Mouse (Mus musculus) intestine, embryonic 15.5 days (tissue): ENCODE results near the gene Bmp7. TPM values are rescaled to one million over a fixed set of nuclear protein-coding genes. Genes with fewer than 3 reads are reported as not detected.
A peak's percentile ranks its signal among the peaks of the same experiment; 100 is the strongest.

Experiments used
- ATAC-seq: fragments of 200-750 bp; cut with Nextera tagmentation; 2 replicates; pipeline ENCODE4 v1.8.0; 2017; ENCODE audit warnings: moderate TSS enrichment, moderate library complexity
- H3K27ac ChIP-seq: fragments of 300-500 bp; sonication (generic); 2 replicates; pipeline ENCODE4 v1.5.1; 2015; ENCODE audit warnings: mild to moderate bottlenecking, inconsistent platforms
- H3K27me3 ChIP-seq: fragments of 300-500 bp; sonication (generic); replicated peaks from 2 replicates; pipeline ENCODE4 v1.6.1; 2015; ENCODE audit warnings: inconsistent platforms
- H3K36me3 ChIP-seq: fragments of 300-500 bp; sonication (generic); 2 replicates; pipeline ENCODE4 v1.6.1; 2015; ENCODE audit warnings: inconsistent platforms
- H3K4me1 ChIP-seq: fragments of 300-500 bp; sonication (generic); replicated peaks from 2 replicates; pipeline ENCODE4 v1.6.1; 2015; ENCODE audit warnings: inconsistent platforms
- H3K4me2 ChIP-seq: fragments of 300-500 bp; sonication (generic); replicated peaks from 2 replicates; pipeline ENCODE4 v1.6.1; 2015; ENCODE audit warnings: mild to moderate bottlenecking, inconsistent platforms
- H3K4me3 ChIP-seq: fragments of 300-500 bp; sonication (generic); replicated peaks from 2 replicates; pipeline ENCODE4 v1.5.1; 2015; ENCODE audit warnings: inconsistent platforms
- H3K9ac ChIP-seq: fragments of 300-500 bp; sonication (generic); 2 replicates; pipeline ENCODE4 v1.6.1; 2015; ENCODE audit warnings: inconsistent platforms
- H3K9me3 ChIP-seq: fragments of 300-500 bp; sonication (generic); 2 replicates; pipeline ENCODE4 v1.6.1; 2016; ENCODE audit warnings: inconsistent platforms
- WGBS: fragments of 180-500 bp; shearing (Covaris S2); methylation state at CpG from one replicate; pipeline ENCODE4 v1.1.7; 2015; 5-methylcytosine and 5-hydroxymethylcytosine counted together
- polyA plus RNA-seq: library from polyadenylated mRNA; unstranded; fragments of >200 nt; fragmentation: Nextera tagmentation; extraction: Ambion mirVana; gene quantifications from 2 replicates; pipeline ENCODE4 v1.2.1, GENCODE M21; 2015

Bmp7 gene
- polyA plus RNA-seq, 1 experiment from 2014 or later: 17.4 TPM

- no peaks in the 10 kb centered on the region for H3K27me3 ChIP-seq
- WGBS: 50% methylated on average over 5 of the region's 5 CpGs
- H3K4me2 ChIP-seq: no peak overlapping the region
- no peak overlapping the region for H3K4me3 ChIP-seq
- no peaks in the 10 kb centered on the region for H3K36me3 ChIP-seq
- H3K4me1 ChIP-seq: peaks cover 29% of the 10 kb centered on the region
- ATAC-seq: no peak
- H3K9me3 ChIP-seq: no peaks in the 10 kb centered on the region
- no peak overlapping the region for H3K9ac ChIP-seq
- H3K27ac ChIP-seq: no peak overlapping the region
Measured at GRCm38 (mm10) chr2:172927643-172928042, 12.5 kb downstream of the Bmp7 start.

- H3K4me2 ChIP-seq: no peak overlapping the region
- no peaks in the 10 kb centered on the region for H3K9me3 ChIP-seq
- no peak for ATAC-seq
- H3K9ac ChIP-seq: no peak overlapping the region
- H3K4me3 ChIP-seq: no peak overlapping the region
- 81% methylated on average over 4 of the region's 4 CpGs for WGBS
- H3K4me1 ChIP-seq: peaks cover 29% of the 10 kb centered on the region
- no peaks in the 10 kb centered on the region for H3K27me3 ChIP-seq
- H3K27ac ChIP-seq: no peak overlapping the region
- H3K36me3 ChIP-seq: no peaks in the 10 kb centered on the region
Measured at GRCm38 (mm10) chr2:172926311-172926710, 13.8 kb downstream of the Bmp7 start.

GRCm38 (mm10) chr2:172924961-172925360 is 15.2 kb downstream of the Bmp7 start:
- H3K27ac ChIP-seq: peak overlapping the region; percentile 51; the same call in 1 of the 2 replicates

GRCm38 (mm10) chr2:172923198-172923597 is 16.9 kb downstream of the Bmp7 start:
- ATAC-seq: no peak
- Histone ChIP-seq H3K27me3 (no peaks in the 10 kb centered on the region), H3K36me3 (no peaks in the 10 kb centered on the region), H3K4me3 (no peak overlapping the region), H3K9ac (no peak overlapping the region), H3K27ac (no peak overlapping the region), H3K9me3 (no peaks in the 10 kb centered on the region), H3K4me2 (no peak overlapping the region), H3K4me1 (peaks cover 25% of the 10 kb centered on the region)
- 68% methylated on average over 7 of the region's 7 CpGs for WGBS

More at GRCm38 (mm10) chr2:172924961-172925360, 15.2 kb downstream of the Bmp7 start:
- Histone ChIP-seq H3K9ac (no peak overlapping the region), H3K9me3 (no peaks in the 10 kb centered on the region), H3K4me1 (peaks cover 25% of the 10 kb centered on the region), H3K27me3 (no peaks in the 10 kb centered on the region), H3K36me3 (no peaks in the 10 kb centered on the region), H3K4me2 (no peak overlapping the region), H3K4me3 (no peak overlapping the region)
- 30% methylated on average over 6 of the region's 6 CpGs for WGBS
- peak; percentile 42 for ATAC-seq

GRCm38 (mm10) chr2:172922597-172922996 is 17.5 kb downstream of the Bmp7 start:
- Histone ChIP-seq H3K9me3 (no peaks in the 10 kb centered on the region), H3K4me3 (no peak overlapping the region), H3K27ac (no peak overlapping the region), H3K27me3 (no peaks in the 10 kb centered on the region), H3K4me1 (peaks cover 25% of the 10 kb centered on the region), H3K9ac (no peak overlapping the region), H3K36me3 (no peaks in the 10 kb centered on the region), H3K4me2 (no peak overlapping the region)
- WGBS: 55% methylated on average over 5 of the region's 5 CpGs
- peak; percentile 82 for ATAC-seq

GRCm38 (mm10) chr2:172914018-172914417 is 26.1 kb downstream of the Bmp7 start:
- no peak overlapping the region for H3K4me3 ChIP-seq
- 81% methylated on average over 14 of the region's 14 CpGs for WGBS
- H3K9ac ChIP-seq: no peak overlapping the region
- no peaks in the 10 kb centered on the region; the same call in 1 of the 2 replicates for H3K4me1 ChIP-seq
- peak; percentile 62 for ATAC-seq
- H3K36me3 ChIP-seq: no peaks in the 10 kb centered on the region
- no peak overlapping the region for H3K27ac ChIP-seq
- no peak overlapping the region for H3K4me2 ChIP-seq
- H3K27me3 ChIP-seq: no peaks in the 10 kb centered on the region
- no peaks in the 10 kb centered on the region for H3K9me3 ChIP-seq

GRCm38 (mm10) chr2:172911715-172912114 is 28.4 kb downstream of the Bmp7 start:
- Histone ChIP-seq H3K4me2 (no peak overlapping the region), H3K4me1 (peaks cover 6% of the 10 kb centered on the region; the same call in 1 of the 2 replicates), H3K9me3 (no peaks in the 10 kb centered on the region), H3K27ac (0 out of 2 replicates have a peak overlapping the region, but pooled peaks have one; percentile 23), H3K27me3 (no peaks in the 10 kb centered on the region), H3K36me3 (no peaks in the 10 kb centered on the region), H3K9ac (no peak overlapping the region), H3K4me3 (no peak overlapping the region)
- WGBS: 59% methylated on average over 5 of the region's 5 CpGs
- 0 out of 2 replicates have a peak, but pooled peaks have one; percentile 8 for ATAC-seq

GRCm38 (mm10) chr2:172911157-172911556 is 29.0 kb downstream of the Bmp7 start:
- WGBS: 63% methylated on average over 6 of the region's 6 CpGs
- no peak for ATAC-seq

GRCm38 (mm10) chr2:172909463-172909862 is 30.7 kb downstream of the Bmp7 start:
- no peaks in the 10 kb centered on the region for H3K36me3 ChIP-seq
- H3K27ac ChIP-seq: no peak overlapping the region
- no peak overlapping the region for H3K4me3 ChIP-seq
- H3K27me3 ChIP-seq: no peaks in the 10 kb centered on the region
- no peaks in the 10 kb centered on the region for H3K9me3 ChIP-seq
- no peak overlapping the region for H3K4me2 ChIP-seq
- ATAC-seq: no peak
- 72% methylated on average over 6 of the region's 6 CpGs for WGBS
- H3K4me1 ChIP-seq: peaks cover 18% of the 10 kb centered on the region; the same call in 1 of the 2 replicates
- no peak overlapping the region for H3K9ac ChIP-seq

More at GRCm38 (mm10) chr2:172911157-172911556, 29.0 kb downstream of the Bmp7 start:
- Histone ChIP-seq H3K36me3 (no peaks in the 10 kb centered on the region), H3K4me2 (no peak overlapping the region), H3K4me3 (no peak overlapping the region), H3K9me3 (no peaks in the 10 kb centered on the region), H3K4me1 (peaks cover 8% of the 10 kb centered on the region; the same call in 1 of the 2 replicates), H3K27me3 (no peaks in the 10 kb centered on the region), H3K9ac (no peak overlapping the region), H3K27ac (0 out of 2 replicates have a peak overlapping the region, but pooled peaks have one; percentile 23)

- Histone ChIP-seq H3K9ac (no peak overlapping the region), H3K27ac (0 out of 2 replicates have a peak overlapping the region, but pooled peaks have one; percentile 44), H3K36me3 (no peaks in the 10 kb centered on the region), H3K27me3 (no peaks in the 10 kb centered on the region), H3K4me3 (no peak overlapping the region), H3K4me2 (peak overlapping the region; percentile 9; the same call in 1 of the 2 replicates), H3K9me3 (no peaks in the 10 kb centered on the region), H3K4me1 (peaks cover 31% of the 10 kb centered on the region; the same call in 1 of the 2 replicates)
- WGBS: 59% methylated on average over 9 of the region's 9 CpGs
- peak; percentile 51 for ATAC-seq
Measured at GRCm38 (mm10) chr2:172906146-172906545, 34.0 kb downstream of the Bmp7 start.

- Histone ChIP-seq H3K36me3 (no peaks in the 10 kb centered on the region), H3K27me3 (no peaks in the 10 kb centered on the region), H3K4me1 (peaks cover 38% of the 10 kb centered on the region; the same call in 1 of the 2 replicates), H3K9ac (no peak overlapping the region), H3K4me3 (no peak overlapping the region), H3K9me3 (no peaks in the 10 kb centered on the region), H3K4me2 (0 out of 2 replicates have a peak overlapping the region, but pooled peaks have one; percentile 1), H3K27ac (peak overlapping the region; percentile 44; the same call in 1 of the 2 replicates)
- 65% methylated on average over 5 of the region's 5 CpGs for WGBS
- 0 out of 2 replicates have a peak, but pooled peaks have one; percentile 23 for ATAC-seq
Measured at GRCm38 (mm10) chr2:172905057-172905456, 35.1 kb downstream of the Bmp7 start.

GRCm38 (mm10) chr2:172904614-172905013 is 35.5 kb downstream of the Bmp7 start:
- Histone ChIP-seq H3K4me2 (0 out of 2 replicates have a peak overlapping the region, but pooled peaks have one; percentile 1), H3K36me3 (no peaks in the 10 kb centered on the region), H3K4me3 (no peak overlapping the region), H3K27ac (no peak overlapping the region; the same call in 1 of the 2 replicates), H3K4me1 (peaks cover 38% of the 10 kb centered on the region; the same call in 1 of the 2 replicates), H3K9me3 (no peaks in the 10 kb centered on the region), H3K9ac (no peak overlapping the region), H3K27me3 (no peaks in the 10 kb centered on the region)
- ATAC-seq: no peak
- 87% methylated on average over 6 of the region's 6 CpGs for WGBS

GRCm38 (mm10) chr2:172903523-172903922 is 36.6 kb downstream of the Bmp7 start:
- peaks cover 38% of the 10 kb centered on the region; the same call in 1 of the 2 replicates for H3K4me1 ChIP-seq
- WGBS: 71% methylated on average over 8 of the region's 8 CpGs
- no peak overlapping the region for H3K4me2 ChIP-seq
- no peak overlapping the region for H3K4me3 ChIP-seq
- no peaks in the 10 kb centered on the region for H3K36me3 ChIP-seq
- H3K27ac ChIP-seq: peak overlapping the region; percentile 64; the same call in 1 of the 2 replicates
- no peak overlapping the region for H3K9ac ChIP-seq
- H3K9me3 ChIP-seq: no peaks in the 10 kb centered on the region
- no peaks in the 10 kb centered on the region for H3K27me3 ChIP-seq
- ATAC-seq: peak; percentile 37
